In the genomic region with DNA sequence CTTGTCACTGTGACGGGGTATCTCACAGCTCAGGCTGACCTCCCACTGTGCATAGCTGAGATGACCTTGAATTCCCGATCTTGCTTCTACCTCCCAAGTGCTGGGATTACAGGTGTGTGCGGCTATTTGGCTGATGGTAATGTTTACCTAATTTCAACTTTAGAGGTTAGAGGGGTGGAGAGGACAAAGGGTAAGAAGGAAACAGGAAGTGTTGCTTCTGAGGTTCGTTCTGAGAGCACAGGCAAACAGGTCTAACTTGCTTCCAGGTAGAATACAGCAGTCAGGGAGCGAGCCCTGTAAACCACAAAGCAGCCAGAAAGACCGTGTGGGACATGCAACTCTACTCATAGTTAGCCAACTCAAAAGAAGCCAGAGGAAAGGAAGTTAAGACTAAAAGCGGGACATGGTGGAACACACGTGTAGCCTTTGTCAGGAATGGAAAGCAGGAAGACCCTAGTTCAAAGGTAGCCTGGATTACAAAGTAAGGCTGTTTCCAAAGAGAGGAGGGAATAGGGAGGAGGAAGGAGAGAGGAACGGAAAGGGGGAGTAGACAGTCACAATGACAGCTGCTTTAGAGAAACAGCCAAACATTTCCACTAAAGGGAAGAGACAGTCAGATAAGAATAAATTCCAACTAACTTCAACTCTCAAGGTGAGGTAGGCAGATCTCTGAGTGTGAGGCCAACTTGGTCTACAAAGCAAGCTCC, we compare ENCODE assay signal across 12 mouse cellular contexts. TPM values are rescaled to one million over a fixed set of nuclear protein-coding genes. Genes with fewer than 3 reads are reported as not detected.
DNase-seq lines count a peak whose midpoint lies in the region; ATAC-seq lines count a peak whose summit lies in the region.
"Had no signal": no experiment of that assay in that cellular context is flagged by ENCODE, and none has a peak within 500 bp of the region (broad histone marks: within the 10 kb centered on the region; RNA-seq: fewer than 3 reads in every experiment).

No protein-coding gene starts in this region.

- H3K4me1 ChIP-seq in kidney, embryonic 14.5 days (ENCODE audit: control insufficient read depth, insufficient read depth, low read length): peaks cover 15% of the 10 kb centered on the region; the same call in 1 of the 2 replicates
- H3K4me1 ChIP-seq in liver, embryonic 15.5 days (replicated peaks): 0 out of 2 replicates have a peak, but pooled peaks cover 4% of the 10 kb centered on the region
- peaks cover 17% of the 10 kb centered on the region for H3K4me1 ChIP-seq in forebrain, embryonic 12.5 days
- H3K4me1 ChIP-seq in limb, embryonic 10.5 days: peaks cover 26% of the 10 kb centered on the region

- H3K4me3 ChIP-seq in kidney, embryonic 14.5 days (ENCODE audit: low read length): no peak overlapping the region
- H3K4me3 ChIP-seq in liver, embryonic 15.5 days (replicated peaks): no peak overlapping the region
- H3K4me3 ChIP-seq in forebrain, embryonic 12.5 days (replicated peaks): no peak overlapping the region
- H3K4me3 ChIP-seq in limb, embryonic 10.5 days: no peak overlapping the region
- H3K4me3 ChIP-seq: hindbrain, embryonic 15.5 days had no signal

- peak; percentile 56 for DNase-seq in urinary bladder, postnatal 14 days (ENCODE audit: low spot score)
- DNase-seq in urinary bladder, postnatal 10 days (ENCODE audit: low spot score): no peak
- no peak for DNase-seq in layer of hippocampus, adult 9-11 months
- DNase-seq in cerebellum, postnatal 10 days: no peak
- DNase-seq in limb, embryonic 10.5 days (ENCODE audit: low spot score): no peak
- DNase-seq: cerebellum, postnatal 14 days; thymus, postnatal 36 days had no signal

- 57% methylated on average over 9 of the region's 9 CpGs for WGBS in kidney, embryonic 14.5 days
- 41% methylated on average over 9 of the region's 9 CpGs for WGBS in liver, embryonic 15.5 days (ENCODE audit: insufficient replicate concordance)
- WGBS in forebrain, embryonic 12.5 days: 83% methylated on average over 9 of the region's 9 CpGs
- 83% methylated on average over 9 of the region's 9 CpGs for WGBS in limb, embryonic 10.5 days

- no peak for ATAC-seq in kidney, embryonic 14.5 days (ENCODE audit: low FRiP score, low TSS enrichment)
- no peak for ATAC-seq in liver, embryonic 15.5 days (ENCODE audit: insufficient read depth)
- ATAC-seq in forebrain, embryonic 12.5 days (ENCODE audit: low FRiP score): no peak

- no peak overlapping the region for H3K4me2 ChIP-seq in kidney, embryonic 14.5 days (replicated peaks; ENCODE audit: low read depth, low read length)
- H3K4me2 ChIP-seq in liver, embryonic 15.5 days: no peak overlapping the region
- H3K4me2 ChIP-seq in forebrain, embryonic 12.5 days: no peak overlapping the region
- H3K4me2 ChIP-seq: heart, embryonic 11.5 days; hindbrain, embryonic 15.5 days had no signal

- H3K27ac ChIP-seq in kidney, embryonic 14.5 days (ENCODE audit: low read depth, low read length): peak overlapping the region; percentile 39; the same call in 1 of the 2 replicates
- H3K27ac ChIP-seq in liver, embryonic 15.5 days (replicated peaks): 0 out of 2 replicates have a peak overlapping the region, but pooled peaks have one; percentile 39
- H3K27ac ChIP-seq in forebrain, embryonic 12.5 days: no peak overlapping the region
- H3K27ac ChIP-seq in limb, embryonic 10.5 days: no peak overlapping the region
- H3K27ac ChIP-seq: hindbrain, embryonic 15.5 days had no signal

- no peaks in the 10 kb centered on the region for H3K9me3 ChIP-seq in kidney, embryonic 14.5 days (ENCODE audit: control insufficient read depth, low read length)
- H3K9me3 ChIP-seq in liver, embryonic 15.5 days (replicated peaks): no peaks in the 10 kb centered on the region
- no peaks in the 10 kb centered on the region for H3K9me3 ChIP-seq in forebrain, embryonic 12.5 days
- H3K9me3 ChIP-seq in limb, embryonic 10.5 days (replicated peaks): no peaks in the 10 kb centered on the region
- H3K9me3 ChIP-seq: hindbrain, embryonic 15.5 days had no signal

- H3K27me3 ChIP-seq in kidney, embryonic 14.5 days (ENCODE audit: control insufficient read depth, insufficient read depth, low read length): no peaks in the 10 kb centered on the region
- H3K27me3 ChIP-seq in liver, embryonic 15.5 days: no peaks in the 10 kb centered on the region
- H3K27me3 ChIP-seq in forebrain, embryonic 12.5 days: no peaks in the 10 kb centered on the region
- H3K27me3 ChIP-seq in limb, embryonic 10.5 days (ENCODE audit: low read depth, poor library complexity, severe bottlenecking): no peaks in the 10 kb centered on the region
- H3K27me3 ChIP-seq: hindbrain, embryonic 15.5 days had no signal

- H3K9ac ChIP-seq in kidney, embryonic 14.5 days (ENCODE audit: low read depth, low read length): no peak overlapping the region
- H3K9ac ChIP-seq in liver, embryonic 15.5 days: no peak overlapping the region
- H3K9ac ChIP-seq in forebrain, embryonic 12.5 days: no peak overlapping the region
- H3K9ac ChIP-seq: hindbrain, embryonic 15.5 days had no signal

- peaks cover 4% of the 10 kb centered on the region; the same call in 1 of the 2 replicates for H3K36me3 ChIP-seq in kidney, embryonic 14.5 days (ENCODE audit: control insufficient read depth, insufficient read depth, low read length)
- peaks cover 14% of the 10 kb centered on the region for H3K36me3 ChIP-seq in liver, embryonic 15.5 days (replicated peaks)
- H3K36me3 ChIP-seq in forebrain, embryonic 12.5 days (replicated peaks): peaks cover 17% of the 10 kb centered on the region
- H3K36me3 ChIP-seq in limb, embryonic 10.5 days: peaks cover 22% of the 10 kb centered on the region

RNA-seq across cellular contexts. Expression of gene Bcl2l14, which starts 47.2 kb away (rescaled TPM):
- 8.8 and 9.9 TPM in 2 replicates for polyA plus RNA-seq in kidney, embryonic 14.5 days (2014; fragmentation: Nextera tagmentation; extraction: Ambion mirVana)
- polyA plus RNA-seq in liver, embryonic 15.5 days (2015; fragmentation: Nextera tagmentation; extraction: Ambion mirVana): 0.14 and 0.16 TPM in 2 replicates
- 0.21 and 0.34 TPM in 2 replicates for polyA plus RNA-seq in forebrain, embryonic 12.5 days (2016; fragmentation: Nextera tagmentation; extraction: Ambion mirVana)
- polyA plus RNA-seq in limb, embryonic 10.5 days (2016; fragmentation: Nextera tagmentation; extraction: Ambion mirVana): 0.15 and 0.49 TPM in 2 replicates

Comparison
In these comparisons a context has a peak if more than half of its experiments do, and no peak if none do; other contexts are left out.
1. H3K27ac ChIP-seq: peak in kidney, embryonic 14.5 days (single experiment) and liver, embryonic 15.5 days (single experiment); none in forebrain, embryonic 12.5 days (single experiment) and limb, embryonic 10.5 days (single experiment).